Mouse (Mus musculus) midbrain, embryonic 15.5 days (tissue): Measurements from ENCODE around the gene Prkd2. TPM values are rescaled to one million over a fixed set of nuclear protein-coding genes. Genes with fewer than 3 reads are reported as not detected.

ENCODE experiments used
- ATAC-seq: fragments of 200-750 bp; cut with Nextera tagmentation; replicated peaks from 2 replicates; pipeline ENCODE4 v1.8.0; 2017; ENCODE audit warnings: moderate TSS enrichment
- H3K27ac ChIP-seq: fragments of 300-500 bp; sonication (generic); 2 replicates; pipeline ENCODE4 v1.5.1; 2015; ENCODE audit warnings: mild to moderate bottlenecking, inconsistent platforms
- H3K27me3 ChIP-seq: fragments of 300-500 bp; sonication (generic); replicated peaks from 2 replicates; pipeline ENCODE4 v1.6.1; 2015; ENCODE audit warnings: inconsistent platforms
- H3K36me3 ChIP-seq: fragments of 300-500 bp; sonication (generic); replicated peaks from 2 replicates; pipeline ENCODE4 v1.6.1; 2015; ENCODE audit warnings: inconsistent platforms
- H3K4me1 ChIP-seq: fragments of 300-500 bp; sonication (generic); 2 replicates; pipeline ENCODE4 v1.6.1; 2015; ENCODE audit warnings: inconsistent platforms
- H3K4me2 ChIP-seq: fragments of 300-500 bp; sonication (generic); 2 replicates; pipeline ENCODE4 v1.6.1; 2015; ENCODE audit warnings: inconsistent platforms, mild to moderate bottlenecking, moderate library complexity
- H3K4me3 ChIP-seq: fragments of 300-500 bp; sonication (generic); 2 replicates; pipeline ENCODE4 v1.5.1; 2015; ENCODE audit warnings: mild to moderate bottlenecking, inconsistent platforms
- H3K9ac ChIP-seq: fragments of 300-500 bp; sonication (generic); 2 replicates; pipeline ENCODE4 v1.6.1; 2015; ENCODE audit warnings: mild to moderate bottlenecking, inconsistent platforms
- H3K9me3 ChIP-seq: fragments of 300-500 bp; sonication (generic); 2 replicates; pipeline ENCODE4 v1.6.1; 2016; ENCODE audit warnings: inconsistent platforms
- WGBS: fragments of 180-500 bp; shearing (Covaris S2); methylation state at CpG from one replicate; pipeline ENCODE4 v1.1.7; 2015; ENCODE audit warnings: mixed read lengths; 5-methylcytosine and 5-hydroxymethylcytosine counted together
- polyA plus RNA-seq: library from polyadenylated mRNA; unstranded; fragments of >200 nt; fragmentation: Nextera tagmentation; extraction: Ambion mirVana; gene quantifications from 2 replicates; pipeline ENCODE4 v1.2.1, GENCODE M21; 2015

Gene Prkd2
- polyA plus RNA-seq, 1 experiment from 2014 or later: 6.7 TPM

GRCm38 (mm10) chr7:16830449-16830848 is 12.3 kb upstream of the Prkd2 start:
- ATAC-seq: no peak
- no peaks in the 10 kb centered on the region for H3K9me3 ChIP-seq
- WGBS: 90% methylated on average over 9 of the region's 9 CpGs
- peaks cover 86% of the 10 kb centered on the region for H3K36me3 ChIP-seq
- no peaks in the 10 kb centered on the region for H3K27me3 ChIP-seq
- H3K9ac ChIP-seq: no peak overlapping the region
- no peak overlapping the region for H3K27ac ChIP-seq
- no peaks in the 10 kb centered on the region for H3K4me1 ChIP-seq
- H3K4me3 ChIP-seq: no peak overlapping the region
- H3K4me2 ChIP-seq: no peak overlapping the region

- no peak overlapping the region for H3K9ac ChIP-seq
- H3K4me3 ChIP-seq: no peak overlapping the region
- H3K4me1 ChIP-seq: peaks cover 5% of the 10 kb centered on the region
- no peak for ATAC-seq
- H3K27me3 ChIP-seq: no peaks in the 10 kb centered on the region
- peaks cover 60% of the 10 kb centered on the region for H3K36me3 ChIP-seq
- no peak overlapping the region for H3K27ac ChIP-seq
- H3K4me2 ChIP-seq: no peak overlapping the region
- no peaks in the 10 kb centered on the region for H3K9me3 ChIP-seq
- 94% methylated on average over 18 of the region's 18 CpGs for WGBS
These were observed 4.5 kb upstream of the Prkd2 start for GRCm38 (mm10) chr7:16837916-16838803.

- 87% methylated on average over 6 of the region's 6 CpGs for WGBS
- peaks cover 53% of the 10 kb centered on the region for H3K36me3 ChIP-seq
- peaks cover 13% of the 10 kb centered on the region for H3K4me1 ChIP-seq
- H3K4me3 ChIP-seq: no peak overlapping the region
- no peaks in the 10 kb centered on the region for H3K27me3 ChIP-seq
- H3K9me3 ChIP-seq: no peaks in the 10 kb centered on the region
- no peak overlapping the region for H3K27ac ChIP-seq
- H3K9ac ChIP-seq: no peak overlapping the region
- no peak for ATAC-seq
- H3K4me2 ChIP-seq: no peak overlapping the region
These were observed 3.8 kb upstream of the Prkd2 start for GRCm38 (mm10) chr7:16838804-16839426.

- Histone ChIP-seq H3K9me3 (no peaks in the 10 kb centered on the region), H3K4me1 (peaks cover 18% of the 10 kb centered on the region), H3K4me3 (no peak overlapping the region), H3K4me2 (no peak overlapping the region), H3K27me3 (no peaks in the 10 kb centered on the region), H3K9ac (no peak overlapping the region), H3K27ac (no peak overlapping the region), H3K36me3 (peaks cover 47% of the 10 kb centered on the region)
- WGBS: 95% methylated on average over 12 of the region's 12 CpGs
- ATAC-seq: no peak
These were observed 3.1 kb upstream of the Prkd2 start for GRCm38 (mm10) chr7:16839427-16840108.

- Histone ChIP-seq H3K4me1 (peaks cover 22% of the 10 kb centered on the region), H3K27ac (no peak overlapping the region), H3K27me3 (no peaks in the 10 kb centered on the region), H3K36me3 (peaks cover 41% of the 10 kb centered on the region), H3K9me3 (no peaks in the 10 kb centered on the region), H3K9ac (no peak overlapping the region), H3K4me2 (no peak overlapping the region), H3K4me3 (no peak overlapping the region)
- 73% methylated on average over 2 of the region's 2 CpGs for WGBS
- no peak for ATAC-seq
These were observed 2.6 kb upstream of the Prkd2 start for GRCm38 (mm10) chr7:16840109-16840491.

GRCm38 (mm10) chr7:16841078-16841477 is 1.6 kb upstream of the Prkd2 start:
- H3K36me3 ChIP-seq: peaks cover 40% of the 10 kb centered on the region
- peaks cover 27% of the 10 kb centered on the region for H3K4me1 ChIP-seq
- H3K9me3 ChIP-seq: no peaks in the 10 kb centered on the region
- H3K4me2 ChIP-seq: no peak overlapping the region
- H3K9ac ChIP-seq: no peak overlapping the region
- no peak for ATAC-seq
- H3K27ac ChIP-seq: peak overlapping the region; percentile 39
- H3K27me3 ChIP-seq: no peaks in the 10 kb centered on the region
- WGBS: 84% methylated on average over 4 of the region's 4 CpGs
- no peak overlapping the region for H3K4me3 ChIP-seq

GRCm38 (mm10) chr7:16841561-16842560 is 841 bp upstream of the Prkd2 start:
- peak; percentile 10; the same call in 1 of the 2 replicates for ATAC-seq
- Histone ChIP-seq H3K36me3 (peaks cover 40% of the 10 kb centered on the region), H3K4me1 (peaks cover 27% of the 10 kb centered on the region), H3K9me3 (no peaks in the 10 kb centered on the region), H3K27ac (peak overlapping the region; percentile 72), H3K9ac (no peak overlapping the region), H3K4me2 (peak overlapping the region; percentile 94), H3K4me3 (peak overlapping the region; percentile 64), H3K27me3 (no peaks in the 10 kb centered on the region)
- 44% methylated on average over 11 of the region's 11 CpGs for WGBS

- WGBS: 2% methylated on average over 33 of the region's 33 CpGs
- ATAC-seq: peak; percentile 13; the same call in 1 of the 2 replicates
- H3K4me3 ChIP-seq: peak overlapping the region; percentile 64
These were observed 904 bp downstream of the Prkd2 start for GRCm38 (mm10) chr7:16843441-16844171.

GRCm38 (mm10) chr7:16844696-16845071 is 2.0 kb downstream of the Prkd2 start:
- WGBS: 71% methylated on average over 3 of the region's 3 CpGs
- no peak for ATAC-seq
- peaks cover 27% of the 10 kb centered on the region for H3K4me1 ChIP-seq
- H3K9me3 ChIP-seq: no peaks in the 10 kb centered on the region
- H3K4me3 ChIP-seq: no peak overlapping the region
- peaks cover 16% of the 10 kb centered on the region for H3K36me3 ChIP-seq
- H3K27ac ChIP-seq: 0 out of 2 replicates have a peak overlapping the region, but pooled peaks have one; percentile 17
- H3K9ac ChIP-seq: no peak overlapping the region
- no peaks in the 10 kb centered on the region for H3K27me3 ChIP-seq
- peak overlapping the region; percentile 94; the same call in 1 of the 2 replicates for H3K4me2 ChIP-seq

More at GRCm38 (mm10) chr7:16843441-16844171, 904 bp downstream of the Prkd2 start:
- peak overlapping the region; percentile 94 for H3K4me2 ChIP-seq
- peaks cover 27% of the 10 kb centered on the region for H3K4me1 ChIP-seq
- H3K27me3 ChIP-seq: no peaks in the 10 kb centered on the region
- peak overlapping the region; percentile 53 for H3K9ac ChIP-seq
- no peaks in the 10 kb centered on the region for H3K9me3 ChIP-seq
- peaks cover 25% of the 10 kb centered on the region for H3K36me3 ChIP-seq
- H3K27ac ChIP-seq: peak overlapping the region; percentile 72

- Histone ChIP-seq H3K36me3 (peaks cover 10% of the 10 kb centered on the region), H3K27me3 (no peaks in the 10 kb centered on the region), H3K27ac (0 out of 2 replicates have a peak overlapping the region, but pooled peaks have one; percentile 17), H3K4me3 (no peak overlapping the region), H3K4me2 (peak overlapping the region; percentile 94; the same call in 1 of the 2 replicates), H3K4me1 (peaks cover 27% of the 10 kb centered on the region), H3K9ac (no peak overlapping the region), H3K9me3 (no peaks in the 10 kb centered on the region)
- no peak for ATAC-seq
- WGBS: 39% methylated on average over 14 of the region's 14 CpGs
These were observed 2.5 kb downstream of the Prkd2 start for GRCm38 (mm10) chr7:16845072-16845819.
